Mouse (Mus musculus) forebrain, embryonic 15.5 days (tissue): ENCODE measurements at regions not wholly inside any gene's neighbourhood (a gene's known extent, or its start where the extent isn't known, plus 50 kb on each side); places are given as distances from the start of the nearest gene placed in this dataset.

ENCODE experiments used
- ATAC-seq: fragments of 200-750 bp; cut with Nextera tagmentation; replicated peaks from 2 replicates; pipeline ENCODE4 v1.8.0; 2017; ENCODE audit warnings: mild to moderate bottlenecking, moderate TSS enrichment, moderate library complexity
- H3K27ac ChIP-seq: fragments of 300-500 bp; sonication (generic); replicated peaks from 2 replicates; pipeline ENCODE4 v1.5.1; 2015; ENCODE audit warnings: mild to moderate bottlenecking, inconsistent platforms
- H3K27me3 ChIP-seq: fragments of 300-500 bp; sonication (generic); 2 replicates; pipeline ENCODE4 v1.6.1; 2015; ENCODE audit warnings: inconsistent platforms
- H3K36me3 ChIP-seq: fragments of 300-500 bp; sonication (generic); 2 replicates; pipeline ENCODE4 v1.6.1; 2015; ENCODE audit warnings: mild to moderate bottlenecking, inconsistent platforms
- H3K4me1 ChIP-seq: fragments of 300-500 bp; sonication (generic); 2 replicates; pipeline ENCODE4 v1.6.1; 2015; ENCODE audit warnings: inconsistent platforms
- H3K4me2 ChIP-seq: fragments of 300-500 bp; sonication (generic); replicated peaks from 2 replicates; pipeline ENCODE4 v1.6.1; 2015; ENCODE audit warnings: mild to moderate bottlenecking, inconsistent platforms
- H3K4me3 ChIP-seq: fragments of 300-500 bp; sonication (generic); 2 replicates; pipeline ENCODE4 v1.5.1; 2015; ENCODE audit warnings: mild to moderate bottlenecking, inconsistent platforms
- H3K9ac ChIP-seq: fragments of 300-500 bp; sonication (generic); replicated peaks from 2 replicates; pipeline ENCODE4 v1.6.1; 2015; ENCODE audit warnings: mild to moderate bottlenecking, inconsistent platforms
- H3K9me3 ChIP-seq: fragments of 300-500 bp; sonication (generic); 2 replicates; pipeline ENCODE4 v1.6.1; 2016; ENCODE audit warnings: inconsistent platforms
- WGBS: fragments of 180-500 bp; shearing (Covaris S2); methylation state at CpG from one replicate; pipeline ENCODE4 v1.1.7; 2015; ENCODE audit warnings: mixed read lengths; 5-methylcytosine and 5-hydroxymethylcytosine counted together

DNA sequence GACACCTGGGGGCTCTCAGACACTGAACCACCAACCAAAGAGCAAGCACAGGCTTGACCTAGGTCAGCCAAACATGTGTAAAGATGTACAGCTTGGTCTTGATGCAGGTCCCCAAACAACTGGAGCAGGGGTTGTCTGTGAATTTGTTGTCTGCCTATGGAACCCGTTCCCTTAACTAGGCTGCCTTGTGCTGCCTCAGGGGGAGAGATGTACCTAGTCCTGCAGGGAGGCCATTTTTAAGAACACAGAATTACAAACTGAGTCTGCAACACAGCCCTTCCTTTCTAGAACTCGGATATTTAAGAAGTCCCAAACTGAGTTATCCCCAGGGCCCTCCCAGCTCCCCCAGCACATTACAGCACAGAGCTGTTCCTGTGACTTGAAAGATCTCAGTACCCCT is 57.5 kb upstream of the Lama4 start:
- Histone ChIP-seq H3K9ac (no peak overlapping the region), H3K27ac (no peak overlapping the region), H3K4me3 (no peak overlapping the region), H3K9me3 (no peaks in the 10 kb centered on the region), H3K36me3 (no peaks in the 10 kb centered on the region), H3K4me1 (0 out of 2 replicates have a peak, but pooled peaks cover 2% of the 10 kb centered on the region), H3K4me2 (no peak overlapping the region), H3K27me3 (no peaks in the 10 kb centered on the region)
- 75% methylated on average over 2 of the region's 2 CpGs for WGBS
- no peak for ATAC-seq

DNA sequence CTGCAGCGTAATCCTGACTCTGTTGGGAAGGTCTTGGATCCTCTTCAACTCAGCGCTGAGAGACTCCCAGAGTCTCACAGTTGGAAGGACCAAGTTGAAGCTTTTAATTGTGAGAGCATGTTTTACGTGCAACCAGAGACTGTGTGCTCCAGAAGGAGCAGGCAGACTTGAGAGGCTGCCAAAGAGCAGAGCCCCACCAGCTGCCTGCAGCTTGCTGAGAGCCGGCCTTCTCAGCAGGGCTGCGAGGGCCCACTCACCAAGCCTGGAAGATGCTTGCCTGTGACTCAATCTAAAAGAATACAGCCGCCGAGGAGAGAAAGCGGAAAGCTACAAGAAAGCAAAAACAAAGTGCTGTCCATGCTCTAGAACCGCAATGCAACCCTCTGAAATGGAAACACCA is 57.0 kb upstream of the Lama4 start:
- 0 out of 2 replicates have a peak, but pooled peaks cover 2% of the 10 kb centered on the region for H3K4me1 ChIP-seq

DNA sequence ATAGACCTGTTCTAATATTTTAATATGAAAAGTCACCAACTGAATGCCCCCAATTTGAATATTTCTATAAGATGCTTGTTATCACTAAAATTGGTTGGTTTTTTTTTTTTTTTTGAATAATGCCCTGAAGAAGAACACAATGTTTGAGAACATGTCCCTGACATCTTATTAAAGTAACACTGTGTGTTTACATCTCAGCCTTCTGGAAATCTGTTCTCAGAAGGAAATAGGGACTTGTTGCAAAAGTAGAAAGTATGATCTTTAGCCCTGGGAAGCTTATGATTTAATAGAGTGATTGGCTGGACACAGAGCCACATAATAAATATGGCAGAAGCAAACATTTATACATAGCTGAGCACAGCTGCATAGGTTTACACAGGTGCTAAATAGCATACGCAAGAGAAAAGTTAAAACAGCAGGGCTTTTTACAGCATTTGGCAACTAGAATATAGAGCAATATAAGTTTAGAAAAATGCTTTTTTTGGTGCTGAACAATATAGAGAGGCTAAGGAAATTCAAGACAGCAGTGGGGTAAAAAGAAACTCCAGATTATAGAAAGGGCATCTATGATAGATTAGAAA is 56.1 kb upstream of the Lama4 start:
- WGBS, result 91% methylated on average over 1 of the region's 1 CpGs

More for the DNA sequence above, 57.0 kb upstream of the Lama4 start:
- Histone ChIP-seq H3K4me2 (no peak overlapping the region), H3K27me3 (no peaks in the 10 kb centered on the region), H3K9ac (no peak overlapping the region), H3K9me3 (no peaks in the 10 kb centered on the region), H3K27ac (no peak overlapping the region), H3K4me3 (no peak overlapping the region), H3K36me3 (no peaks in the 10 kb centered on the region)
- peak; percentile 87 for ATAC-seq
- 52% methylated on average over 9 of the region's 9 CpGs for WGBS

DNA sequence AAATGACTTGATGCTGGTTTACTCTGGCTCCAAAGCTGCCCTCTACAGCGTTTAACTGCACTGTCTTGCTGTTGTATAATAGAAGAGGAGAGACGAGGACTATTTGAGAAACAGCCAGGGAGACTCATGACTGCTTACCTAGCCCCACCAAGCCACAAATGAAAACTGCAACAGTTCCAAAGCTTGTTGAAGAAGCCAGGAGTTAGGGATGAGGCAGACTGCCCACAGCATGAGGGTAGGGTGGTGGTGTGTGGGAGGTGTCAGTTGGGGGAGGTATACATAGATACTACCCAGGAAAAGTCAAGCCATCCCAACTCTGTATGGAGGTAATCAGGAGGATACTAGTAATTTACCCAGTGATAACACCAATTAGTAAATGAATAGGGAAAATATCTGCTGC is 55.5 kb upstream of the Lama4 start:
- Histone ChIP-seq H3K9me3 (no peaks in the 10 kb centered on the region), H3K4me1 (0 out of 2 replicates have a peak, but pooled peaks cover 2% of the 10 kb centered on the region), H3K4me2 (no peak overlapping the region), H3K27ac (no peak overlapping the region), H3K36me3 (no peaks in the 10 kb centered on the region), H3K9ac (no peak overlapping the region), H3K27me3 (no peaks in the 10 kb centered on the region), H3K4me3 (no peak overlapping the region)
- no peak for ATAC-seq
- WGBS, result 84% methylated on average over 2 of the region's 2 CpGs

More for the DNA sequence above, 56.1 kb upstream of the Lama4 start:
- H3K36me3 ChIP-seq, result no peaks in the 10 kb centered on the region
- H3K9ac ChIP-seq, result no peak overlapping the region
- no peak for ATAC-seq
- no peaks in the 10 kb centered on the region for H3K27me3 ChIP-seq
- H3K4me3 ChIP-seq, result no peak overlapping the region
- H3K9me3 ChIP-seq, result no peaks in the 10 kb centered on the region
- H3K4me2 ChIP-seq, result no peak overlapping the region
- H3K4me1 ChIP-seq, result 0 out of 2 replicates have a peak, but pooled peaks cover 2% of the 10 kb centered on the region
- H3K27ac ChIP-seq, result no peak overlapping the region

DNA sequence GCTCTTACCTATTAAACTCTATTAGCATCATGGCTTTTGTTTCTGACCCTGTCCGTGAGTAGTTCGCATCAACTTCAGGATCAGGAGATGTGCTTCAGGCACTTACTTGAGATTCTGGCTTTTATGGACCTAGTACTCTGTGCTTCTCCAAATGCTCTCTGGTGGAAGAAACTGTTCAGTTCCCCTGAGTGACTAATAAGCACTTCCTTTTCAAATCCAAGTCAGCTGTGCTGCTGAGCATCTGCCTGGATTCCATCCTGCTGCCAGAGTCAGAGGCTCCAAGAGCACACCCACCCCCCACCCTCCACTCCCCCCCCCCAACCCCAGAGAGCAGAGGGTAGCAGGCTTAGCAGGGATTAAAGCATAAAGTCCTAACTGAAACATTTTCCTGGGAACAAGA is 52.3 kb upstream of the Lama4 start:
- 0 out of 2 replicates have a peak, but pooled peaks cover 2% of the 10 kb centered on the region for H3K4me1 ChIP-seq
- no peak overlapping the region for H3K9ac ChIP-seq
- H3K4me2 ChIP-seq, result no peak overlapping the region
- no peaks in the 10 kb centered on the region for H3K27me3 ChIP-seq
- H3K27ac ChIP-seq, result no peak overlapping the region
- no peaks in the 10 kb centered on the region for H3K36me3 ChIP-seq
- 83% methylated on average over 2 of the region's 2 CpGs for WGBS
- no peak for ATAC-seq
- no peaks in the 10 kb centered on the region for H3K9me3 ChIP-seq
- H3K4me3 ChIP-seq, result no peak overlapping the region
